Mouse (Mus musculus) liver, adult 2 months (tissue): ENCODE measurements around the gene Rasgrf1. TPM values are rescaled to one million over a fixed set of nuclear protein-coding genes. Genes with fewer than 3 reads are reported as not detected.

Experiments
- DNase-seq: peaks from one replicate; pipeline ENCODE4 v3.0.0-alpha.2; 2011; ENCODE audit warnings: low read depth, low spot score; ENCODE audit errors: extremely low read depth
- H3K27ac ChIP-seq: fragments of 200-500 bp; replicated peaks from 2 replicates; pipeline ENCODE4 v1.5.1; 2012; ENCODE audit warnings: low read depth, mild to moderate bottlenecking, control low read depth, inconsistent platforms, low read length; ENCODE audit not compliant: insufficient read depth
- H3K27me3 ChIP-seq: fragments of 200-500 bp; 2 replicates; pipeline ENCODE4 v1.6.1; 2012; ENCODE audit warnings: mild to moderate bottlenecking, moderate library complexity, low read length, inconsistent platforms; ENCODE audit not compliant: control insufficient read depth, insufficient read depth
- H3K36me3 ChIP-seq: fragments of 200-500 bp; 2 replicates; pipeline ENCODE4 v1.6.1; 2012; ENCODE audit warnings: low read length, inconsistent platforms; ENCODE audit not compliant: control insufficient read depth, insufficient read depth
- H3K4me1 ChIP-seq: fragments of 200-500 bp; 2 replicates; pipeline ENCODE4 v1.6.1; 2011; ENCODE audit warnings: low read length; ENCODE audit not compliant: control insufficient read depth, insufficient read depth
- H3K4me3 ChIP-seq: fragments of 200-500 bp; 2 replicates; pipeline ENCODE4 v1.5.1; 2011; ENCODE audit warnings: low read depth, mild to moderate bottlenecking, control low read depth, low read length, moderate library complexity; ENCODE audit not compliant: insufficient read depth
- H3K79me2 ChIP-seq: fragments of 200-500 bp; 2 replicates; pipeline ENCODE4 v1.6.1; 2012; ENCODE audit warnings: inconsistent platforms, mild to moderate bottlenecking, low read length, moderate library complexity; ENCODE audit not compliant: control insufficient read depth, insufficient read depth
- H3K9ac ChIP-seq: fragments of 200-500 bp; 2 replicates; pipeline ENCODE4 v1.6.1; 2012; ENCODE audit warnings: low read depth, mild to moderate bottlenecking, control low read depth, inconsistent platforms, low read length
- CTCF ChIP-seq: fragments of 200-500 bp; IDR thresholded peaks from 2 replicates; pipeline ENCODE4 v1.5.1; 2011; ENCODE audit warnings: low read depth, low read length, control low read depth
- POLR2A ChIP-seq: fragments of 200-500 bp; IDR thresholded peaks from 2 replicates; pipeline ENCODE4 v1.6.1; 2011; ENCODE audit warnings: low read length, control low read depth; ENCODE audit not compliant: insufficient read depth; ENCODE audit errors: extremely low read depth
- WGBS: fragments of 180-500 bp; shearing (Covaris S2); methylation state at CpG from one replicate; pipeline ENCODE4 v1.1.7; 2018; 5-methylcytosine and 5-hydroxymethylcytosine counted together
- polyA plus RNA-seq: library from polyadenylated mRNA; depleted of rRNA; stranded (reverse); fragments of >200 nt; gene quantifications from 2 replicates; pipeline ENCODE4 v1.2.3, GENCODE M21; 2012
- total RNA-seq: library from RNA; depleted of rRNA; stranded (reverse); fragments of >200 nt; gene quantifications from 2 replicates; pipeline ENCODE4 v1.2.3, GENCODE M21; 2014

The Rasgrf1 gene
- total and polyA plus RNA-seq, 2 experiments = 0.09 TPM; not detected in 1

- peak; percentile 86 for DNase-seq
- Histone ChIP-seq H3K4me1 (no peaks in the 10 kb centered on the region), H3K36me3 (no peaks in the 10 kb centered on the region), H3K27me3 (no peaks in the 10 kb centered on the region), H3K27ac (no peak overlapping the region), H3K4me3 (no peak overlapping the region), H3K9ac (no peak overlapping the region), H3K79me2 (no peaks in the 10 kb centered on the region)
- 49% methylated on average over 1 of the region's 1 CpGs for WGBS
- TF ChIP-seq CTCF = peak; percentile 40; the same call in 1 of the 2 replicates
- TF ChIP-seq POLR2A = no peak
Observed at GRCm38 (mm10) chr9:89917431-89917830, 7.7 kb downstream of the Rasgrf1 start.

GRCm38 (mm10) chr9:89918832-89919231, 9.1 kb downstream of the Rasgrf1 start:
- DNase-seq = no peak
- Histone ChIP-seq H3K79me2 (no peaks in the 10 kb centered on the region), H3K4me1 (no peaks in the 10 kb centered on the region), H3K9ac (no peak overlapping the region), H3K36me3 (no peaks in the 10 kb centered on the region), H3K27ac (no peak overlapping the region), H3K4me3 (no peak overlapping the region), H3K27me3 (no peaks in the 10 kb centered on the region)
- WGBS = 91% methylated on average over 5 of the region's 5 CpGs
- TF ChIP-seq POLR2A (no peak), CTCF (no peak)

- Histone ChIP-seq H3K9ac (no peak overlapping the region), H3K36me3 (no peaks in the 10 kb centered on the region), H3K27ac (no peak overlapping the region), H3K4me1 (no peaks in the 10 kb centered on the region), H3K79me2 (no peaks in the 10 kb centered on the region), H3K4me3 (no peak overlapping the region), H3K27me3 (no peaks in the 10 kb centered on the region)
- no peak for TF ChIP-seq CTCF
- TF ChIP-seq POLR2A = no peak
- no peak for DNase-seq
- 85% methylated on average over 9 of the region's 9 CpGs for WGBS
Observed at GRCm38 (mm10) chr9:89921121-89921520, 11.4 kb downstream of the Rasgrf1 start.

- Histone ChIP-seq H3K27me3 (no peaks in the 10 kb centered on the region), H3K4me3 (no peak overlapping the region), H3K27ac (no peak overlapping the region), H3K9ac (no peak overlapping the region), H3K36me3 (no peaks in the 10 kb centered on the region), H3K4me1 (no peaks in the 10 kb centered on the region), H3K79me2 (no peaks in the 10 kb centered on the region)
- no peak for DNase-seq
- TF ChIP-seq CTCF = no peak
- 86% methylated on average over 1 of the region's 1 CpGs for WGBS
Observed at GRCm38 (mm10) chr9:89922666-89923065, 13.0 kb downstream of the Rasgrf1 start.

- Histone ChIP-seq H3K27ac (no peak overlapping the region), H3K79me2 (no peaks in the 10 kb centered on the region), H3K4me1 (no peaks in the 10 kb centered on the region), H3K9ac (no peak overlapping the region), H3K36me3 (no peaks in the 10 kb centered on the region), H3K4me3 (no peak overlapping the region), H3K27me3 (no peaks in the 10 kb centered on the region)
- DNase-seq = no peak
- WGBS = 94% methylated on average over 1 of the region's 1 CpGs
- TF ChIP-seq CTCF = no peak
- TF ChIP-seq POLR2A = no peak
Observed at GRCm38 (mm10) chr9:89924836-89925235, 15.1 kb downstream of the Rasgrf1 start.

- no peaks in the 10 kb centered on the region for H3K4me1 ChIP-seq
- H3K4me3 ChIP-seq = no peak overlapping the region
- H3K36me3 ChIP-seq = no peaks in the 10 kb centered on the region
- no peak overlapping the region for H3K9ac ChIP-seq
- no peaks in the 10 kb centered on the region for H3K79me2 ChIP-seq
- H3K27me3 ChIP-seq = no peaks in the 10 kb centered on the region
- no peak overlapping the region for H3K27ac ChIP-seq
- no peak for TF ChIP-seq CTCF
- TF ChIP-seq POLR2A = no peak
- peak; percentile 50 for DNase-seq
Observed at GRCm38 (mm10) chr9:89928497-89928896, 18.8 kb downstream of the Rasgrf1 start.
